Mouse (Mus musculus) erythroblast, embryonic 14.5 days (primary cell): ENCODE measurements around the gene Rp2.

ENCODE experiments used
- GATA1 ChIP-seq: IDR thresholded peaks from 2 replicates; pipeline ENCODE4 v1.6.1; 2012; ENCODE audit warnings: low read length, inconsistent platforms, mixed read lengths
- TAL1 ChIP-seq: IDR thresholded peaks from 3 replicates; pipeline ENCODE4 v1.6.1; 2012; ENCODE audit warnings: low read length, inconsistent platforms, mixed read lengths

- no peak for TF ChIP-seq TAL1
- TF ChIP-seq GATA1, result no peak
These were observed 8.0 kb upstream of the Rp2 start for GRCm38 (mm10) chrX:20356309-20356708.
